Mouse (Mus musculus) ovary, postnatal 14 days (tissue): ENCODE results near the gene Clstn1.

Experiments used
- DNase-seq: peaks from one replicate; pipeline ENCODE4 v3.0.0; 2022; ENCODE audit warnings: low spot score

Clstn1 gene

DNA sequence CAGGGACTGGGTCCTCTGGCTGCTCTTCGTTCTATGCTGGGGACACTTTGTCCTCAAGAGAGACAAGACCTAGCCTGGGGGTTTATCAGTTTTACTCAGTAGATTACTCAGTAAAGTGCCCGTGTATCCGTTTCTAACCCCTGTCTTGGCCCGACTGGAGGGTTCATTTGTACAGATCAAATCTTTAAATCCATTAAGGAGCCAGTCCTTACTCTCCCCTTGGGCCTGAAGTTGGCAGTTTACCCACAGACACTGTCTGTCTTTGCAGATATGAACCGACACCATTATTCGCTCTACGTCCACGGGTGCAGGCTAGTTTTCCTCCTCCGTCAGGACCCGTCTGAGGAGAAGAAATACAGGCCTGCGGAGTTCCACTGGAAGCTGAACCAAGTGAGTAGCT is 48.7 kb downstream of the Clstn1 start:
- DNase-seq: no peak

DNA sequence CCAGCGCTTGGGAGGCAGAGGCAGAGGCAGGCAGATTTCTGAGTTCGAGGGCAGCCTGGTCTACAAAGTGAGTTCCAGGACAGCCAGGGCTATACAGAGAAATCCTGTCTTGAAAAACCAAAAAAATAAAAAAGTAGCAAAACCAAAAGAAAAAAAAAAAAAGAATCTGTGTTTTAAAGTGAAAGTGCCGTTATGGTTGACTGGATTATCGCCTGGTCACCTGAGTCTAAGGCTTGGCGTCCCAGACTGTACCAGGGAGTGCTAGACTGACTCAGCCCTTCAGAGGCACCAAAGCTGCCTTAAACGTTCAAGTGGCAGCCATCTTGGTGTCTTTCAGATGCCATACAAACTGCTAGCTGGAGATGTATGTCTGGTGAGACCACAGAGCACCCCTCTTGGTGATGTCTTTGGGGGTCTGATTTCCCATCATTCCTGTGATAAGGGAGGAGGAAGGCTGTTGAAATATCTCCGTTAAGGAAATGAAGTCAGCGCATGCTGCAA is 49.7 kb downstream of the Clstn1 start:
- no peak for DNase-seq

DNA sequence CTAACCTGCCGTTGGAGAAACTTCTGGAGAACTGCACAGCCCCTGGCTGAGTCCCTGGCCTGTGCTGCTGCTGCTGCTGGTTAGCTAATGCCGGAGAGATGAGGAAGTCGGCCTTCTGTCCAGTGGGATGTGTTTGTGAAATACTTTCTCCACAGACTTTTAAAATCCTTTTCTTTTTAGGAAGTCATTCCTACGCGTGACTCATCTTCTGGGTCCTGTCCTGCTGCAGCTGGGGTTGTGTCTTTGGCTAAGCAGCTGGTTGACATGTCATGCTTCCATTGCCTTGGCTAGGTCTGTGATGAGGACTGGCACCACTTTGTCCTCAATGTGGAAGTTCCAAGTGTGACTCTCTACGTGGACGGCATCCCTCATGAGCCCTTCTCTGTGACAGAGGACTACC is 51.7 kb downstream of the Clstn1 start:
- DNase-seq: no peak

DNA sequence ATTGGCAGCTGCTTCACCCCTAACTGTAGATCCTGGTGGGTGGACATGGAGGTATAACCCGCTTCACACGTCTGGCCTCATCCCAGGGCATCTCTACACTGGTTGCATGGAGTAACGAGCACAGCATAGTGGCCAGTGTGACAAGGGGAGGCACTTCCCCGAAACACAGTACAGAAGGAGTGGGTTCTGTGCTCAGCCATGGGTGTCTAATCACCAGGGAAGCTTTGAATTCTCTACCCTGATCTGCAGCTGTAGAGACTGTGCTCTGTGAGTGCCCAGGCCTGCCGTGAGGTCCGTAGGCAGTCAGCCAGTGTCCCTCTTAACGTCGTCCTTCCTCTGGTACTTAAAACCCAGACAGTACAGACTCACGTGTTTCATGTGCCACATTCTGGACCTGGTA is 54.6 kb downstream of the Clstn1 start:
- no peak for DNase-seq

DNA sequence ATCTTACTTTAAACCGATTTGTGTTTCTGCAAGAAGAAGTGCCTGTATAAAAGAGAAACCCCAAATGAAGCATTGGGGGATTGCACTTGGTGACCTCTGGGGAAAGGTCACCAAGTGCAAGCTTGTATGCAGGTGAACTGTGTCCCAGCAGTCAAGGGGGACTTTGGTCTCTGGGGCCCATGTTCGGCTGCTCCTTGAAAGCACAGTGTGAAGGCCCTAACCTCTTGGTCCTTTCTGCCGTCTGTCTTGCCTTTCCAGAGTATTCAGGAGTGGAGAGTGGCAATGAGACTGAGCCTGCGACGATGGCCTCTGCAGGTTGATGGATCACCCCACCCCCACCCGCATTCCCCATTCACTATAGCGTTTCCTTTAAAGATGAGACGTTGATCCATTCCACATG is 55.1 kb downstream of the Clstn1 start:
- no peak for DNase-seq

DNA sequence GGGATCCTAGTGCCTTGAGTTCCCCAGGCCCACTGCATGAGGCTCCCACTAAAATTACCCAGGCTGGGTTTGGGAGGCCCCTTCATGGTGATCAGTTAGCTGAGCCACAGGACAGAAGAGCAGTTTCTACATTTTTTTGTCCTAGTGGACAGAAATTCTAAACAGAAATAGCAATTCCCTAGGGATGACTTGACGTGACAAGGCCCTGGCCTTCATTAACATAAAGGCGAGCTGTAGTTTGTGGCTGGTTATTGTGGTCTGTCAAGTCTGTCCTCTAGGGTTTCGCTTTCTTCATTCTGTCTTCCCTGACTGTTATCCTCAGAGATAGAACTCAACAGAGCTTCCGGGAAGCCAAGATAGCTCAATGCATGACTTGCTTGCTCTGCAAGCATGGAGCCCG is 55.7 kb downstream of the Clstn1 start:
- no peak for DNase-seq

DNA sequence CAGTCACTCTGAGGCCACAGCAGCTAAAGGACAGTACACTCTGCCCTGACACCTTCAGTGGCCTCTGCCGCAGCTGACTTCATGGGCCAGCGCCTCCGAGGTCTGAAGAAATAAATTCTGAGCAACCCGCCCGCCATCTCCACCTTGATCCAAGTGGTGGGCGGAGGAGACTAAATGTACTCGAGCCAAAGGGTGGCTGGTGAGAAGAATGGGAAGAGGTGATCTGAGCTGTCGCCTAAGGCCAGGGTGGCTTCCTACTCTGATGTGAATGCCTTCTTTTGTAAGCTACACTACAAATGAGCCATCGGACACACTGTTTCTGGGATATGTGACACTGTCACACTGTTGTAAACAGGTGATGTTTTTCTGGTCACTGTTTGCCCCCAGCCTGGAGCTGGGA is 59.5 kb downstream of the Clstn1 start:
- no peak for DNase-seq

DNA sequence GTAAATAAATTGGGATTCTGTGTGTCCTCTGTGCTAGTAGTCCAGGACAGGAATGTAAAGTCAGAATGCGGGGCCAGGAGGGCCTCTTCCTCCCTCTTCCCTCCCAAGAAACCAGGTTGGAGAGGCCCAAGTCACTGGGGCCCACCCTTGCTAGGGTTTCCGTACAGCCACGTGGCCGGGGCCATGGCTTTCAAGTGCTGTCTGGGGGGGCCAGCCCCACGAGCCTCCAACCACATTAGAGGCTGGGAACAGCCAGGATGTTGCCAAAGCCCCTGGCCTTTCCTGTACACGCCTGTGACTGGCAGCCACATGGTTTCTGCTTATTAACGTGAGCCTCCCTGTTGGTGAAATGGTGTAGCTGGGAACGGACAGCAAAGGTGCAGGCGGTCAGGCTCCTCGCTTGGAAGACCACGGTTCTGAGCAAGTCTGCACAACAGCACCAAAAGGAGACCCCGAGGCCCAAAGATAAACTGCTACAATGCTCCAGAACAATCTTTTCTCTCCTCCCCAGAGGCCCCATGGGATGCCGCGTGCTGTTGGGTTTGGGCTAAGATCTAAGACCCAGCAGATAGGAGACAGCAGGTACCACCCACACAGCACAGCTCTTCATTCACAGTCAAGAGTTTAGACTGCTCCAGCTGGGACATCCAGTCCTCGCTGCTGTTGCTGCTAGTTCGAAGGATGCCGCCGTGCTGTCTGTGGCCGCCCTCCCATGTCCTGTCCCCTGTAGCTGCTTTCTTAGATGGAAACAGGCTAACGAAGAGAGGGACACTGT is 62.0 kb downstream of the Clstn1 start:
- DNase-seq: no peak

DNA sequence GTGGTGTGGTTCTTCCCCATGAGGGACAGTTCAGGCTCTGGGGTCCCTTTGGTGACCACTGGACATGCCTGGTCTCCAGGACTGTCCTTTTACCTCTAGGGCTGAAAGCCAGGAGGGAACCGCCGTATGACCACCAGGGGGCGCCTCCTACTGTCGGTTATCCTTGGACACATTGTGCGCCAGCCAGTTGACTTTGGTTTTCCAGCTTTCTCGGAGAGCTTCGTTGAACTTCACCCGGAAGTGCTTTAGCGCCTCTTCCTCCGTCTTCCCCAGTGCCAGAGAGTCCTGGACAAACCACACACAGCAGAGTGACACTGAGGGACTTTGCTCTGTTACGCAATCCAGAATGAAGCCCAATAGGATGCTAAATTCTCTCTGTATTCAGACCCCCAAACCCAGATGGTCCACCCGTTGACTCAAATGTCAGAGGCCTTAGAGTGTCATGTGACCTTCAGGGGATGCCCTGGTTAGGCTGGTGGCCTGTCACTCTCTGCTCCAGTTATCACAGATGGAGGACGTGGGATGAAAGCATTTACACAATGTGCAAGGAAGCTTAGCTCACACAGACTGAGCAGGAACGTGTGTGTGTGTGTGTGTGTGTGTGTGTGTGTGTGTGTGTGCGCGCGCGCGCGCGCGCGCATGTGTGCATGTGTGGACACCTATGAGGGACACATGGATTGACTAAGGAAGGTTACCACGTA is 64.4 kb downstream of the Clstn1 start:
- DNase-seq: peak; percentile 71

DNA sequence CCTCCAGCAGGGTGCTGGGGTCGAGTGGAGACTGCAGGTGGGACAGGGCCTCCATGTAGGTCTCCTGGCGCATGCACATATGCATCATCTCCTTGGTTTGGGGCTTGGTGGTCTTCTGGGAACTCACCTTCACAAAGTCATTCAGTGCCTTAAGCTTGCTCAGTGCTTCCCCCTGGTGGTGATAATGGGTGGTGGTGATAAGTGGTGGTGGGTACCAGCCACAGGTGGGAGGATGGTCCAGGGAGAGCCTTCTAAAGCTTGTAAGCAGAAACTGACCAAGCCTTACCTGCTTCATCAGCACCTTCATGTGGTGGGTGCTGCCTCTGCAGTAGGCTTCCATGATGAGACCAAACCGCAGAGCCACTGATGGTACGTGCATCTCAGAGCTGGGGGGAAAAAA is 68.0 kb downstream of the Clstn1 start:
- no peak for DNase-seq

DNA sequence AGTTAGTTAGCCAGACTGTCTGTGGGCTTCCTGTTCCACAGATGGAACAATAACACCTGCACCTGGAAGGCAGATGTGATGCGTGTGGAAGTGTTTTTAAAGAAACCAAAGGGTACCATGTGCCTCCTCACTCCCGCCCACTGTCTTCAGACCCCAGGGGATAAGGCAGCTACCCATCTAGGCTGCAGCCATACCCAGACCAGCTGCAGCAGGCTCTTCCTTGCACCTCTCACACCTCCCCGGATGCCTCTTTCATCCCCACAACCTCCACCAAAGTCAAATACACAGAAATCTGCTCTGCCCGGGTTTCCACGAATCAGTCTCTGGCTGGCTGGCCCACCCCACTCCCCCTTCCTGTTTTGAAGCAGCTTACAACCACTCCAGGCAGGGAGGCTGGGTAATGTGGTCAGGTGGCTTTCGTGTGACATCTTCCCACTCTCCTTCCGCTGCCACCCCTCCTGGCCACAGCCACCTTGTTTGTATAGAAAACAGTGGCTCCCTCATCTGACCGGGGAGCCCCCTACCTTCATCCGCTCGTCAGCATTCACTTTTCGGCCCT is 71.7 kb downstream of the Clstn1 start:
- no peak for DNase-seq

DNA sequence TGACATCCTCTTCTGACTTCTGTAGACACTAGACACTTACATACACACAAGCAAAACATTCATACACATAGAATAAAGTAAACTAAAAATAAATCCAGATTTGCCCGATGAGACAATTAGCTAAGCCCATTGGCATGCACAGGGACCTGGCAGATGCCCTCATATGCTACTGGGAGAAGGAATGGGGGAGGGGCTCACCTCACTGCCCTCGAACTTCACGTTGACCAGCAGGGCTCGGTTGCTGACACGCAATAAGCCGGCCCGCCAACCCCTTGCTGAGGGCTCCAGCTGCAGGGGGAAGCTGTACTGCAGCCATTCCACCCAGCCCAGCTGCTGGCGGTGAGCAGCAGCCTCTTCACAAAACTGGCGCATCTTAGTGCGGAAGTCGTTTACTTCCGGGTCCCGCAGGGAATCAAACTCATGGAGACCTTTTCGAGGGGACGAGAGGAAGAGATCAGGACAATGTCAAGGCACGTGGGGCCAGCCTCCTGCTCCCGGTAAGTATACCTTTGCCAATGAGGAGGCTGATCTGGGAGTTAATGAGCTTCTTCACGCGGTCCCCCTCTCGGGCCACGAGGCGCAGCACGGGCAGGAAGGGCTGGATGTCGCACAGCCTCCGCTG is 73.3 kb downstream of the Clstn1 start:
- no peak for DNase-seq

DNA sequence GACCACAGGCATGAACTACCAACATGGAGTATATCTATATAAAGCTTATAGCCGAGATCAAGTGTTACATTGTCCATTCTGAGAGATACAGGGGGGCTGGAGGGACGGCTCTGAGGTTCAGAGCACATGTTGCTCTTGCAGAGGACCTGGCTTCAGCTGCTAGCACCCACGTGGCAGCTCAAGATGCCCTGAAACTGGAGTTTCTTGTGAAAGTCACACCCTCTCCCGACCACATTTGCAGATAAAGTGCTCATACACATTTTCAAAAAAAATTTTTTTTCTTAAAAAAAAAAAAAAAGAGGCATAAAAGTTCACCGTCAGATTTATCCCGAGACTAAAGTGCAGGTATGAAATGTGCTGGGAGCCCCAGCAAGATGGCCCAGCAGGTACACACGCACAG is 74.3 kb downstream of the Clstn1 start:
- no peak for DNase-seq

DNA sequence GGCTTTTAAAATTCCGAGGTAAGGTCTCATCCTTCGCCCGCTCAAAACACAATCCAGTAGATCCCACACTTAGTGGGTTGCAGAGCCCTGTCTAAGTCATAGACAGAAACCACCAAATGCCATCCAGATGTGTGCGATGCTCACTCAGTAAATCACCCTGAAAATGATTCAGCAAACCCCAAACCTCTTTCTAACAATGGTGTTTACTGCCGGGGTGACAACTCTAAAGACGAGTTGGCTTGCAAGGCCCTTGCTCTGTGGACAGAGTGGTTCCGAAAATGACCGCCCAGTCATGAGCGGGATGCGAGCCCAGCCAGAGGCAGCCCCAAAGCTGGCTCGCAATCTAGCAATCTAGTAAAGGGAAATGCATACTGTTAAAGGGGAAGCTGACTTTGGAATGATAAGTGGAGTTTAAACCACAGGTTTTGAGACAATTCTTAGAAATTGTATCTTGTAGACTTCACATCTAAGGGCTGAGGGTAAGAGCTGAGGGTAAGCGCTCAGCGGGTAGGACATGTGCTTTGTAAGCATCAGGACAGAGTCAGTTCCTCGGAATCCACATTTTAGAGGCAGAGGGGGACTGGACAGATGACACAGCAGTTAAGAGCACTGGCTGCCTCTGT is 75.8 kb downstream of the Clstn1 start:
- no peak for DNase-seq

DNA sequence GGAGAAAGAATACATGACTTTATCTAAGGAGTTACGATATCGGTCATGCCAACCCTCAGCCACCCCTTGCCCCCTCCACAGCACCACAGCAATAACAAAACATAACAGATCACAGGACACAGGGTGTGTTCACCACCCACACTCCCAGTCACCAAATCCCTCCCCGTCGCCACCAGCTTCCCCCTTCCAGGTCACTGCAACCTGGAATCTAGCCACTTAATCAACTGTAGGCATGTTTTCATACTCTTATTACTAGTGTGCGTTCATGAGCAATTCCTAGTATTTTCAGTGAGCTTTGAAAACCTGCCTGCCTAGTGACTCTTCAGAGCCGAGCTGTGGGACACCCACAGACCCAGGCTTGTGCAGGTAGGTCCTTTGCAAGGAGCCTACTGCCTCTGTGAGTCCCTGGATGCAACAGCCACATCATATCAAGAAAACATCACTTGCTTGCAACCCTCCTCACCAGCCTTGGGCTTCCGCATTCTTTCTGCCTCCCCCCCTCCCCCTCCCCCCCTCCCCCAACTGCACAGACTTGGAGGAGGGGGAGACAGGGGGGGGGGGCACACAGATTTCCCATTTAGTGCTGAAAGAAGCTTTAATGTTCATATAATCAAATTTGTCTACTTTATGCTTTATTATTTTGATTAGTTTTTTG is 77.7 kb downstream of the Clstn1 start:
- no peak for DNase-seq

DNA sequence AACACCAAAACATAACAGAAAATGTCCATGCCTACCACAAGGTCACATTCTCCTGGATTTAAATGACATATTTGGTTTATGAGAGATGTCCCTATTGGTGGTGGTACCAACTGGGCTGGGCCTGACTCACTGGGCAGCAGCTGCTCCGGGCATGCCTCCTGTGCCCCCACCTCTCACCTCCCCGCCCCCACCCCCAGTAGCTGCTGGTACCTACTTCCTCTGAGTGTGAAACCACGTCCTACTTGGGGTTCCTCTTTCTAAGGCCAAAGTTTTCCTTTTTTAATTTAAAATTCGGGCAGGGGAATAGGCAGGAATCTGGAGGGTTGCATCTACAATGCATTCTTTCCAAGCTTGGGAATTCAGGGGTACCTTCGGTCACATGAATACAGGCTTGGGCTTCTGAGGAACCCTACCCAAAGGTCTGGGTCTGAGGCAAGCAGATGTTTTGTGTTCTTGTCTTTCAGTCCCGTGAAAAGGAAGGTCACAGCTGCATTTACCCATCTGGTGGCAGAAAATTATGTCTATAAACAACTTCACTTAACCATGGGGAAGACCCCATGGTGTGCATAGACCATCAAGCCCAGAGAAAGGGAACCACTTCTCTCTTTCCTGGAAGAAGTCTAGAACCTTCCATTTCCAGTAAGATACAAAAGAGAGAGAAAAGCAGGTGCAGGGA is 78.9 kb downstream of the Clstn1 start:
- no peak for DNase-seq

DNA sequence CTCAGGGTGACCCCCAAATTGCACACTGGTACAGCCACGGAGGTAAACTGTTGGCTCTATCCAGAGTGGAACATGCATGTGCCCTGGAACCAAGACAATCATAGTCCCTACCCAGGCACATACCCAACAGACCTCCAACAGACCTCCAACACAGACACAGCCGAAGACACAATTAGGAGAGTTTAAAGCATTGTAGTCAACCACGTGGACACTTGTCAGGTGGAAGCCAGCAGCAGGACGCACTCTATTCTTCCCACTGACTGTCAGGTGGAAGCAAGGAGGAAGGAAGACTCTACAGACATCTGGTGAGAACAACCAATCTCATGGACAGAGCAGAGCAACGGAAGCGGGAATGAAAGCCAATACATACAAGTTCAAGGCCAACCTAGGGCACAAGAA is 79.4 kb downstream of the Clstn1 start:
- DNase-seq: no peak

DNA sequence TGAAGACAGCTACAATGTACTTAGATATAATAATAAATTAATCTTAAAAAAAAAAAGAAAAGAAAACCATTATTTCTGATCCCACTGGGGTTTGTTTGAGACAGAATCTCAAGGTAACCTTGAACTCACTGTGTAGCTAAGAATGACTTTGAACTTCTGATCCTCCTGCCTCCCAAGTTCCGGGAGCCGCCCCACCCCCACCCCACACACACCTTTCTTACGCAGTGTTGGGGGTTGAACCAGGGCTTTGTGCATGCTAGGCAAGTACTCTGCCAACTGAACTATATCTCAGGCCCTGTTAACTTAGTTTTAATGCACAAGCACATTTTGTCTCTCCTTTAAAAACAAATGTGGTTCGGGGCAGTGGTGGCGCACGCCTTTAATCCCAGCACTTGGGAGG is 84.9 kb downstream of the Clstn1 start:
- no peak for DNase-seq

DNA sequence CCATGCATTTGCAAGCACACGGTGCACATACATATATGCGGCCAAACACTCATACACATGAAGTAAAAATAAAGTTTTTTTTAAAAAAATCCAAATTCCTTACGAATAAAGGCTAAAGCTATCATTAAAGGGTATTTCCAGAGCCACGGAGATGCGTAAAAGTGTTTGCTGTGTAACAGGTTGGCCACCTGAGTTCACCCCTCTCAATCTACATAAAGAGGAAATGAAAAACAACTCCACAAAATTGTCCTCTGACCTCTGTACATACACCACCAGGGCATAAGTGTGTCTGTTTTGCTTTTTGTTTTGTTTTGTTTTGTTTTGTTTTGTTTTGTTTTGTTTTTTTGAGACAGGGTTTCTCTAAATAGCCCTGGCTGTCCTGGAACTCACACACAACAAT is 86.5 kb downstream of the Clstn1 start:
- no peak for DNase-seq

DNA sequence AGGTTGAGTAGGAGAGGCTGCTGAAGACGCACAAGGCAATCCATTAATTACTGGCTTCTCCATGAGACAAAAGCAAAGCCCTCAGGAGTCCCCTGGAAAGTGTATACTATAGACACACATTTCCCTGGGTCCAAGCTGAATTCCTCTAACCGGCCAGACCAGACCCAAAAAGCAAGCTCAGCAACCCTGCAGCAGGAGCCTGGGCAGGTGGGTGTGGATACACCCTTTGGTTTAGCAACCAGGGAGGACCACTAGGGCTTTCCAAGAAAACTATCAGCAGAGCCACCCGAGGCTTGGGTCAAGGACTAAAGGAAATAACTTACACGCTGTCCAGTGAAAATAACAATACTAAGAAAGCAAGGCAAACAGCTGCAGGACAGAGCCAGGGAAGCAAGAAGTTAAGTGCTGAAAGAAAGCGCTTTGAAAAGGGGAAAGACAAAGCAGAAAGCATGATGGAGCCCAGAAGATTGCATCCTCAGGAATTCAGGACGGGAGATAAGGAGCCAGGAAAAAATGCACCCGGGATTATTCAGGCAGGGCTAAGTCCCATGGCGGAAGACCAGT is 88.6 kb downstream of the Clstn1 start:
- DNase-seq: no peak
